Mouse (Mus musculus): ENCODE data around the gene Znhit6.

- TF ChIP-seq CTCF (IDR thresholded peaks at IDR 0.05) (no peak), EP300 (IDR thresholded peaks at IDR 0.05) (no peak)
Measured at GRCm38 (mm10) chr3:145575340-145575739, 665 bp upstream of the Znhit6 start.
